Mouse (Mus musculus): Measurements from ENCODE around the gene Ptgir. TPM values are rescaled to one million over a fixed set of nuclear protein-coding genes. Genes with fewer than 3 reads are reported as not detected.
"Not testable (repeated sequence)": the region's sequence is repeated elsewhere in the genome, so short reads cannot be mapped to it uniquely, and the experiment has no call there.

Ptgir gene
- polyA plus RNA-seq, 1 experiment from 2014 or later: 0.94 TPM

DNA sequence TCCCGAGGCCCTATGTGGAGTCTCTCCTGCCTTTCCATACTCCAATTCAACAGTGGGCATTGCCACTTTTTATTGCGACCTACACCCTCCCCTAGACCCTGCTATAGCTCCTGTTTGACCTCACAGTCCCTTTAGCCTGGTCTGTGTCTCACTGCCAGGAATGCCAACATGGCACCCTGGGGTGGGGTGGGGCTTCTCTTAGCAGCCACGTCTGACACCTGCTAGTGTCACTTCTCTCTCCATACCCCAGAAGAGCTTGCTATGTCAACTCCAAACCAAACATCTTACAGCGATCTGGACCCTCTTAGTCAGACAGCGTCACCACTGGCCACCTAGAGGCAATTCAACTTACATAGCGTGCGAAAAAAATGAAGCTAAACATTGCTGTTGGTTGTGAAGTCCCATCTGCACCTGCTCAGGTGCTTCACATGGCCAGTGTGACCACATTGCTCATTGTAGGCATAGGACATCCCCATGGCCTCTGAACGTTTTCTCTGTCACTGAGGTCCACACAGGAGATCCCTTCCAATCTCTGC is 42.7 kb downstream of the Ptgir start:
- WGBS: 46% methylated on average over 8 of the region's 8 CpGs
- no peaks in the 10 kb centered on the region for H3K9me3 ChIP-seq (ENCODE audit: control insufficient read depth, low read length)
- ATAC-seq (ENCODE audit: low FRiP score) (no peak), DNase-seq (ENCODE audit: low spot score, missing footprints) (no peak)
- peaks cover 34% of the 10 kb centered on the region for H3K4me1 ChIP-seq (ENCODE audit: control insufficient read depth, insufficient read depth, low read length)
- peaks cover 56% of the 10 kb centered on the region for H3K27me3 ChIP-seq (ENCODE audit: control insufficient read depth, insufficient read depth, low read length)
- H3K27ac ChIP-seq (ENCODE audit: low read depth, low read length): no peak overlapping the region
- no peak overlapping the region for H3K4me3 ChIP-seq (ENCODE audit: low read depth, low read length)
- H3K36me3 ChIP-seq (ENCODE audit: control insufficient read depth, insufficient read depth, low read length): no peaks in the 10 kb centered on the region
- H3K9ac ChIP-seq (ENCODE audit: low read length): no peak overlapping the region
- H3K4me2 ChIP-seq: no peak overlapping the region

DNA sequence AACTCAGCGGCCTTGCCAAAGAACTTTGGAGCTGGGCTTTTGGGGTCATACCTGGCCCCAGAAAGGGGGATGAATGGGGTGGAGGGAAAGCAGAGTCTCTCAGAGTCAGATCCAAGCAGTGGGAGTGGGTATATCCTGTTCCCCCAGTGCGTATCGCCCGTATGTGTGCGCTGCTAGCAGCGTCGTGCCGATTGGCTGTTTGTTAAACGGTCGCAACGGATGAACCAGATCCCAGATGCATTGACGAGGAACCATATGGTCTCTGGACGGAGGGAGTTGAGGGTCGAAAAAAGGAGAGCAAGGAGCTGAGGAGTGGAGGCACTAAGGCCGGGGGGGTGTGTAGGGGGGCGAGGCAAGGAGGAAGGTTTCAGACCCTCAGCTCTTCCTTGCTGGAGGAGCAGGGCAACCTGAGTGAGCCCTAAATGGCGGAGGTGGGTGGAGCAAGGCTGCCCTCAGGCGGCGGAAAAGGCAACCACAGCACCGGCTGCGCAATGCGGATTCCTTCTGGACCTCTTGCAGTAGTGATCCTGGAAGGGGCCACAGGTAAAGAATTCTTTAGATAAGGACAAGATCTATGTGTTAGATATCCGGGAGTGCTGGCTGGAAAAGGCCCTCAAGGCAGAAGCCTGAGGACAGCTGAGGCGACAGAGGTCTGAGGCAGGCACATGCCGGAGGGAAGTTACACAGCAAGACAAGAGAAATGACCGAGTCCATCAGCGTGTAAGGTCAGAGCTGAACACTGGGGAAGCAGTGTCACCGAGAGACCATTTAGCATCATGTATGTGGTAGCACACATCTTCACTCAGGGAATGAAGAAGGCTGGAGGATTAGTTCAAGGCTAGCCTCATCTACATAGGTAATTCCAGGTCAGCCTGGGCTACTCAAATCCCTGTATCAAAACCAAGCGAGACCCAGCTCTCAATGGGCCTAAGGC is 43.9 kb downstream of the Ptgir start:
- WGBS: 13% methylated on average over 29 of the region's 29 CpGs

DNA sequence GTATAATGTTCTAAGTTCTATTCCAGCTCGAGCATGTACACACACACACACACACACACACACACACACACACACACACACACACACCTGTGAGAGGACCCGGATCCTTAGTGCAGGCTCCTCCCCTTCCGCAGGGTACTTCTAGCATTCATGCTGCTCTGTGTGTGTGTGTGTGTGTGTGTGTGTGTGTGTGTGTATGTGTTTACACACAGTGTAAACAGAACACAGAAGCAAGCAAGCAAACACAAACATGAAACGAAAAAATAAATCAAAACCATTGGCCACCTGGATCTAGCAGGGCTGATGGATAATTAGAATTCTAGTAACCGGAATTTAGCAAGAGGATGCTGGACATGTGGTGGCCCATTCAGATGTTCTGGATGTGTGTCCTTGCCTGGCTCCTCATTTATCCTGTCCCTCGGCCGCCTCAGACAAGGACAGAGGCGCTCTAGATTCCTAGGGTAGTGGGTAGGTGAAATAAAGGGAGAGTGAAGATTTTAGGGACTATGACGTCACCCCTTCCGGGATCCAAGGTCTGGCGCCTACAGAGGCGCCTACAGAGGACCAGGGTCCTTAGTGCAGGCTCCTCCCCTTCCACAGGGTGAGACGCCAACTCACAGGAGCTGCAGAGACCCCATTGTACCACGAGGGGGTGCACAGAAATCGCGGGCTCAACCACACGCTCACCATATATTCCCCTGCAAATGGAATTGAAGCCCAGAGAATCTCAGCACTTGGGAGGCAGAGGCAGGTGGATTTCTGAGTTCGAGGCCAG is 44.8 kb downstream of the Ptgir start:
- H3K4me2 ChIP-seq: no peak overlapping the region
- no peak overlapping the region for H3K9ac ChIP-seq (ENCODE audit: low read length)
- H3K4me1 ChIP-seq (ENCODE audit: control insufficient read depth, insufficient read depth, low read length): peaks cover 25% of the 10 kb centered on the region
- ATAC-seq (ENCODE audit: low FRiP score) (peak; percentile 69), DNase-seq (ENCODE audit: low spot score, missing footprints) (peak; percentile 98)
- H3K9me3 ChIP-seq (ENCODE audit: control insufficient read depth, low read length): no peaks in the 10 kb centered on the region
- no peak overlapping the region for H3K4me3 ChIP-seq (ENCODE audit: low read depth, low read length)
- no peak overlapping the region for H3K27ac ChIP-seq (ENCODE audit: low read depth, low read length)
- 31% methylated on average over 18 of the region's 18 CpGs for WGBS
- no peaks in the 10 kb centered on the region for H3K36me3 ChIP-seq (ENCODE audit: control insufficient read depth, insufficient read depth, low read length)
- H3K27me3 ChIP-seq (ENCODE audit: control insufficient read depth, insufficient read depth, low read length): peaks cover 43% of the 10 kb centered on the region

More for the DNA sequence above, 43.9 kb downstream of the Ptgir start:
- DNase-seq (ENCODE audit: low spot score, missing footprints) (peak; percentile 99), ATAC-seq (ENCODE audit: low FRiP score) (peak; percentile 56)
- H3K9me3 ChIP-seq (ENCODE audit: control insufficient read depth, low read length): no peaks in the 10 kb centered on the region
- no peaks in the 10 kb centered on the region for H3K36me3 ChIP-seq (ENCODE audit: control insufficient read depth, insufficient read depth, low read length)
- H3K27me3 ChIP-seq (ENCODE audit: control insufficient read depth, insufficient read depth, low read length): peaks cover 52% of the 10 kb centered on the region
- H3K27ac ChIP-seq (ENCODE audit: low read depth, low read length): no peak overlapping the region
- peak overlapping the region; percentile 48 for H3K9ac ChIP-seq (ENCODE audit: low read length)
- peak overlapping the region; percentile 27 for H3K4me3 ChIP-seq (ENCODE audit: low read depth, low read length)
- H3K4me1 ChIP-seq (ENCODE audit: control insufficient read depth, insufficient read depth, low read length): peaks cover 29% of the 10 kb centered on the region
- H3K4me2 ChIP-seq: peak overlapping the region; percentile 55

DNA sequence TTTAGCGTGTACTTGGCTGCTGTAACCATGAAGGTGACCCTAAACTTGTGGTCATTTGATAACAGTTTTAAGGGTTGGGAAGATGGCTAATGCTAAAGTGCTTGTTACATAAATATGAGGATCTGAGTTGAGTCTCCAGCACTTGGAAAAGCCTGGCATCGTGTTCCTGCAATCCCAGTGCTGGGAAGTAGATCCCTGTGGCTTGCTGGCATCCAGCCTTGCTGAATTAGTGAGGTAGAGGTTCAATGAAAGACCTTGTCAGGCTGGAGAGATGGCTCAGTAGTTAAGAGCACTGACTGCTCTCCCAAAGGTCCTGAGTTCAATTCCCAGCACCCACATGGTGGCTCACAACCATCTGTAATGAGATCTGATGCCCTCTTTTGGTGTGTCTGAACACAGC is 47.5 kb downstream of the Ptgir start:
- not testable (repeated sequence) for H3K36me3 ChIP-seq (ENCODE audit: control insufficient read depth, insufficient read depth, low read length); H3K4me2 ChIP-seq; DNase-seq (ENCODE audit: low spot score, missing footprints); ATAC-seq (ENCODE audit: low FRiP score); H3K4me3 ChIP-seq (ENCODE audit: low read depth, low read length); H3K9me3 ChIP-seq (ENCODE audit: control insufficient read depth, low read length); H3K9ac ChIP-seq (ENCODE audit: low read length); H3K27ac ChIP-seq (ENCODE audit: low read depth, low read length)
- H3K27me3 ChIP-seq (ENCODE audit: control insufficient read depth, insufficient read depth, low read length): peaks cover 16% of the 10 kb centered on the region
- WGBS: 68% methylated on average over 2 of the region's 2 CpGs
- H3K4me1 ChIP-seq (ENCODE audit: control insufficient read depth, insufficient read depth, low read length): peaks cover 10% of the 10 kb centered on the region

DNA sequence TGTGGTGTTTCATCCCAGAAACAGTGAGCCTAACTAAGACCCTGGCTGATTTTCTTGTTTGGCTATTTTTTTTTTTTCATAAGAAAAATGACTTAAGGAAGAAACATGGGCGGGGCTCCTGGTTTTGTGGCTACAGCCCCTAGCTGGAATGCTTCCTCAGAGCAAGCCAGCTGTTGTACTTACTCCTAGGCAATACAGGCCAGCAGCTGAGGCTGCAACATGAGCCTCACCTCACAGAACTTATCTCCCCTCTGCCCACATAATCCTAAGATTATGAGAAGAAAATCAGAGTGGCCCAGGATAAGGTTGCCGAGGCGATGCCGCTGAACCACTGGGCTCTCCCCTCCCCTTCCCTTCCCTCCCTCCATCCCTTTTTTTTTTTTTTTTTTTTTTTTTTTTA is 49.4 kb downstream of the Ptgir start:
- H3K4me2 ChIP-seq: no peak overlapping the region
- WGBS: 81% methylated on average over 4 of the region's 4 CpGs
- peaks cover 18% of the 10 kb centered on the region for H3K4me1 ChIP-seq (ENCODE audit: control insufficient read depth, insufficient read depth, low read length)
- no peak overlapping the region for H3K27ac ChIP-seq (ENCODE audit: low read depth, low read length)
- no peak for DNase-seq (ENCODE audit: low spot score, missing footprints)
- no peak for ATAC-seq (ENCODE audit: low FRiP score)
- no peaks in the 10 kb centered on the region for H3K9me3 ChIP-seq (ENCODE audit: control insufficient read depth, low read length)
- H3K4me3 ChIP-seq (ENCODE audit: low read depth, low read length): no peak overlapping the region
- H3K27me3 ChIP-seq (ENCODE audit: control insufficient read depth, insufficient read depth, low read length): no peaks in the 10 kb centered on the region
- no peak overlapping the region for H3K9ac ChIP-seq (ENCODE audit: low read length)
- H3K36me3 ChIP-seq (ENCODE audit: control insufficient read depth, insufficient read depth, low read length): no peaks in the 10 kb centered on the region

DNA sequence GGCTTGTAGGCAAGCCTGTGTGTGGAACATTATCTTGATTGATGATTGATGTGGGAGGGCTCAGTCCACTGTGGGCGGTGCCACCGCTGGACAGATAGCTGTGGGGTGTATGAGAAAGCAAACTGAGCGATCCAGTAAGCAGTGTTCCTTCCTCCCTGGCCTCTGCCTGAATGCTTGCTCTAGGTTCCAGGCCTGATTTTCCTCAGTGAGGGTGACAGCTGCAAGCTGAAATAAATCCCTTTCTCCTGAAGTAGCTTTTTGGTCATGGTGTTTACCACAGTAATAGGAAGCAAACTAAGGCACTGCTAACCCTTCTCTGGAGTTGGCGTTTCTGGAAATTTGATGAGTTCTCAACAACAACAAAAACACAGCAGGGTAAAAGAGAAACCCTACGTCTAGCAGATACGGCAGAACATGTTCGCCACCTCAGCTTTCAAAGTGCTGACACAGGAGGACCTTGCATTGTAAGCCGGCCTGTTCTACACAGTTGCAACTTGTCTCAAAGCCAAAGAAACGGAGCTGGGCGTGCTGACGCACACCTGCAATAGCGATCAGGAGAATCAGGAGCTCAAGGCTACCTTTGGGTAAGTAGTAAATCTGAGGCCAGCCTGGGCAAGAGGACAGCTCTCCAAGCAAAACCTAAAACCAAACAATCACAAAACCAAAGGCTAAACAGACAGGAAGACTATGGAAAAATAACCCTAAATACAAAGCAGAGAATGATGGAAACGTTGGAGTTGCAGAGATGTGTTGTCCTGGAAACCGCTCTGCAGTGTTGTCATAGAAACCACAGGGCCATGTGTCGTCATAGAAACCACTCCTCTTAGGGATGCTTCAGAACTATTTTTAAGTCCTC is 50.3 kb downstream of the Ptgir start:
- Histone ChIP-seq H3K4me3 (ENCODE audit: low read depth, low read length) (no peak overlapping the region), H3K27me3 (ENCODE audit: control insufficient read depth, insufficient read depth, low read length) (no peaks in the 10 kb centered on the region), H3K4me1 (ENCODE audit: control insufficient read depth, insufficient read depth, low read length) (peaks cover 18% of the 10 kb centered on the region), H3K27ac (ENCODE audit: low read depth, low read length) (no peak overlapping the region), H3K36me3 (ENCODE audit: control insufficient read depth, insufficient read depth, low read length) (no peaks in the 10 kb centered on the region), H3K4me2 (no peak overlapping the region), H3K9ac (ENCODE audit: low read length) (no peak overlapping the region), H3K9me3 (ENCODE audit: control insufficient read depth, low read length) (no peaks in the 10 kb centered on the region)
- no peak for DNase-seq (ENCODE audit: low spot score, missing footprints)
- no peak for ATAC-seq (ENCODE audit: low FRiP score)
- 52% methylated on average over 15 of the region's 15 CpGs for WGBS

DNA sequence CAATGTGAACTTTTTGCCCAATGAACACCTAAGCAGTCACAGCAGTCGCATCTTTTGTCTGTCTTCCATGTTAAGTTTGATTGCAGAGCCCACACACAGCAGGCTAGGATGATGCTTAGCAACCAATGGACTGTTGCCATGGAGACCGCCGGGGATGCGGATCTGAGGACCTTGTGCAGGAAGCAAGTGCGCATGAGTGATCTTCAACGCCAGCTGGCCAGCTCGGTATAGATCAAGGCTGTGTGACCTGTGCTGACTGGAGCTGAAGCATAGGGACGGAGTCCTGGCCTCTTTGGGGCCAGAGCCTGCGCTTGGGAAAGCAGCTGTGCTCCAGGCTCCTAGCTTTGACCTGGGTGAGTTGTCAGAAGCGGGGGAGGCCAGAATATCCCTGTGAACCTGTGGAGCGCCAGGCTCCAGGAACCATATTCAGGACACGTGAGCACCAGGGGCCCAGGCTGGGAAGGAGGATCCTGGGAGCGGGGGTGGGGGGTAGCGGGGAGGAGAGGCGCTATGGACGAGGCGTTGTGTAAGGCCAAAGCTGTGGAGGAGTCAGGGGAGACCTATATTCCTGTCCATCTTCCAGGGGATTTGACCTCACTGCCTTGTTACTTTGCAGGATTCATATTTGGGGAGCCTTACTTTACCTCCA is 53.4 kb downstream of the Ptgir start, which contains the start of gene Pnmal1:
Pnmal1 (plus strand) TSS at position 141 of the 649 bp plus-strand sequence.
- Histone ChIP-seq H3K27me3 (ENCODE audit: control insufficient read depth, insufficient read depth, low read length) (no peaks in the 10 kb centered on the region), H3K4me1 (ENCODE audit: control insufficient read depth, insufficient read depth, low read length) (peaks cover 18% of the 10 kb centered on the region), H3K27ac (ENCODE audit: low read depth, low read length) (peak within 1 kb of the TSS; percentile 90), H3K4me3 (ENCODE audit: low read depth, low read length) (peak within 1 kb of the TSS; percentile 23), H3K36me3 (ENCODE audit: control insufficient read depth, insufficient read depth, low read length) (no peaks in the 10 kb centered on the region), H3K9ac (ENCODE audit: low read length) (peak within 1 kb of the TSS; percentile 50), H3K4me2 (peak within 1 kb of the TSS; percentile 42), H3K9me3 (ENCODE audit: control insufficient read depth, low read length) (no peaks in the 10 kb centered on the region)
- peak; percentile 96 for ATAC-seq (ENCODE audit: low FRiP score)
- DNase-seq (ENCODE audit: low spot score, missing footprints): peak; percentile 99
- WGBS: 7% methylated on average over 17 of the region's 17 CpGs

All from midbrain, embryonic 11.5 days (tissue).